Mouse (Mus musculus) cortical plate, adult 2 months (tissue): ENCODE measurements around the gene Gcc2.
"Not testable (repeated sequence)": the region's sequence is repeated elsewhere in the genome, so short reads cannot be mapped to it uniquely, and the experiment has no call there.

Experiments used
- CTCF ChIP-seq: fragments of 200-500 bp; IDR thresholded peaks from 2 replicates; pipeline ENCODE4 v1.5.1; 2011; ENCODE audit warnings: mild to moderate bottlenecking, control low read depth, low read length; ENCODE audit not compliant: insufficient read depth; ENCODE audit errors: extremely low read depth
- POLR2A ChIP-seq: fragments of 200-500 bp; IDR thresholded peaks from 2 replicates; pipeline ENCODE4 v1.6.1; 2011; ENCODE audit warnings: mild to moderate bottlenecking, low read length, control low read depth; ENCODE audit not compliant: insufficient read depth; ENCODE audit errors: extremely low read depth

DNA sequence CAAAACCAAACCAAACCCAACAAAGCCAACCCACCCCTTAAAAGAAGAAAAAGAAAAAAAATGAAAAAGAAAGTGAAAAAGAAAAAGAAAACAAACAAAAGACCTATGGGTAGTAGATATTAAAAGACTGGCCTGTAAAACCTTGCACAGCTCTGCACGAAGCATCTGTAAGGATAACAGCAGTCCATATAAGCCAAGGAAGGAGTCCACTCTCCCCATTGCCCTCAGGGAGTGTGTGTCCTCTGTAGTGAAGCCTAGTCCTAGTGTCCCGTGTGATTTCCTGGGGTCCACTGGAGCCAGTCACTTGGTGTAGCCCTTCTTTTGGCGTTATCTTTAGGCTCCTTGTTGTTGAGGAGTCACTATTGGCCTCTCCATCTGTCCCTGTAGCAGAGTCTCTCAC is 25.3 kb upstream of the Gcc2 start:
- not testable (repeated sequence) for TF ChIP-seq CTCF, POLR2A
